17 mouse cellular contexts compared by ENCODE assay signal in genomic region chr16:58430246-58430645, GRCm38 (mm10).
"Had no signal": no experiment of that assay in that cellular context is flagged by ENCODE, and none has a peak within 500 bp of the region (broad histone marks: within the 10 kb centered on the region; RNA-seq: fewer than 3 reads in every experiment).

No protein-coding gene starts in this region.

- H3K4me3 ChIP-seq: left cerebral cortex, adult 2 months; liver, embryonic 13.5 days; midbrain, embryonic 12.5 days; stomach, embryonic 15.5 days had no signal

- H3K9me3 ChIP-seq: liver, embryonic 13.5 days; midbrain, embryonic 12.5 days; stomach, embryonic 15.5 days had no signal

- H3K27ac ChIP-seq: left cerebral cortex, adult 2 months; liver, embryonic 13.5 days; macrophage; midbrain, embryonic 12.5 days; stomach, embryonic 15.5 days had no signal

- H3K4me1 ChIP-seq: liver, embryonic 13.5 days; midbrain, embryonic 12.5 days; stomach, embryonic 15.5 days had no signal

- H3K27me3 ChIP-seq: liver, embryonic 13.5 days; midbrain, embryonic 12.5 days; stomach, embryonic 15.5 days had no signal

- H3K36me3 ChIP-seq: stomach, embryonic 15.5 days had no signal

- H3K9ac ChIP-seq: liver, embryonic 13.5 days; midbrain, embryonic 12.5 days; stomach, embryonic 15.5 days had no signal

- ATAC-seq: intestine, embryonic 16.5 days; midbrain, embryonic 16.5 days had no signal

- H3K4me2 ChIP-seq: liver, embryonic 13.5 days; midbrain, embryonic 12.5 days; stomach, embryonic 15.5 days had no signal

- DNase-seq: kidney, adult 18-20 months; kidney, adult 9 months; kidney, postnatal 10 days; kidney, postnatal 36 days; layer of hippocampus, postnatal 36 days; liver, embryonic 13.5 days; lung, adult 2 months; lung, postnatal 14 days; right cerebral cortex, postnatal 14 days; spleen, adult 18-20 months; thymus, postnatal 25 days had no signal
